Mouse (Mus musculus): ENCODE measurements around the gene Prpf19. TPM values are rescaled to one million over a fixed set of nuclear protein-coding genes. Genes with fewer than 3 reads are reported as not detected.

The Prpf19 gene
- polyA plus RNA-seq, 2 experiments = 15.7 to 108 TPM

- peaks cover 4 to 17% of the 10 kb centered on the region in 2 experiments; a peak in 2 of 4 replicates for H3K4me1 ChIP-seq (replicated peaks; ENCODE audit: control insufficient read depth in 2 of 2, insufficient read depth in 2 of 2, low read length in 1 of 2)
- 0% methylated on average over 20 of the region's 20 CpGs for WGBS (ENCODE audit: insufficient replicate concordance)
- peaks cover 8% of the 10 kb centered on the region for H3K36me3 ChIP-seq (replicated peaks; ENCODE audit: control insufficient read depth, insufficient read depth, low read depth)
- H3K9ac ChIP-seq (replicated peaks) = peak overlapping the region; percentile 83
- H3K27me3 ChIP-seq (ENCODE audit: control insufficient read depth, insufficient read depth, low read length) = no peaks in the 10 kb centered on the region
- peak overlapping the region; percentile 75 to 79 for H3K4me3 ChIP-seq (ENCODE audit: insufficient read depth in 1 of 2, low read depth in 2 of 2, low read length in 2 of 2)
- H3K27ac ChIP-seq = no peak overlapping the region
- H3K4me2 ChIP-seq (ENCODE audit: low read depth) = peak overlapping the region; percentile 85
- H3K9me3 ChIP-seq (ENCODE audit: control insufficient read depth, low read length) = no peaks in the 10 kb centered on the region
- ATAC-seq (ENCODE audit: insufficient read depth) (peak; percentile 19; the same call in 1 of the 2 replicates), DNase-seq (ENCODE audit: low read depth in 3 of 3, low spot score in 3 of 3) (no peak)
- no peak for TF ChIP-seq EP300 (IDR thresholded peaks at IDR 0.05; ENCODE audit: low read depth)
These were observed 53.4 kb downstream of the Prpf19 start for GRCm38 (mm10) chr19:10948416-10948815.

- Histone ChIP-seq H3K9ac (replicated peaks) (peak within 1 kb of the TSS; percentile 83), H3K9me3 (ENCODE audit: control insufficient read depth, low read length) (no peaks in the 10 kb centered on the region), H3K27ac (peak within 1 kb of the TSS; percentile 40), H3K4me1 (replicated peaks; ENCODE audit: control insufficient read depth in 2 of 2, insufficient read depth in 2 of 2, low read length in 1 of 2) (peaks cover 4 to 17% of the 10 kb centered on the region in 2 experiments; a peak in 2 of 4 replicates), H3K27me3 (ENCODE audit: control insufficient read depth, insufficient read depth, low read length) (no peaks in the 10 kb centered on the region), H3K4me2 (ENCODE audit: low read depth) (peak within 1 kb of the TSS; percentile 85), H3K4me3 (ENCODE audit: insufficient read depth in 1 of 2, low read depth in 2 of 2, low read length in 2 of 2) (peak within 1 kb of the TSS; percentile 75 to 79), H3K36me3 (replicated peaks; ENCODE audit: control insufficient read depth, insufficient read depth, low read depth) (peaks cover 8% of the 10 kb centered on the region)
- DNase-seq (ENCODE audit: low read depth in 3 of 3, low spot score in 3 of 3) = peak; percentile 96 to 98 (median 98)
- TF ChIP-seq CTCF (IDR thresholded peaks at IDR 0.05; ENCODE audit: low read depth) (no peak), EP300 (IDR thresholded peaks at IDR 0.05; ENCODE audit: low read depth) (no peak)
- ATAC-seq (ENCODE audit: insufficient read depth) = peak; percentile 97
- under 1% methylated on average over 30 of the region's 30 CpGs for WGBS (ENCODE audit: insufficient replicate concordance)
These were observed 54.1 kb downstream of the Prpf19 start, which contains the start of gene Ccdc86 for GRCm38 (mm10) chr19:10949112-10949511. Gene Ccdc86 (minus strand): TSS chr19:10949266.

GRCm38 (mm10) chr19:10949558-10949957, 54.5 kb downstream of the Prpf19 start:
- H3K27ac ChIP-seq = peak overlapping the region; percentile 40
- ATAC-seq (ENCODE audit: insufficient read depth) (peak; percentile 9; the same call in 1 of the 2 replicates), DNase-seq (ENCODE audit: low read depth in 3 of 3, low spot score in 3 of 3) (no peak)
- H3K4me2 ChIP-seq (ENCODE audit: low read depth) = peak overlapping the region; percentile 85
- H3K9me3 ChIP-seq (ENCODE audit: control insufficient read depth, low read length) = no peaks in the 10 kb centered on the region
- H3K9ac ChIP-seq (replicated peaks) = peak overlapping the region; percentile 55
- peaks cover 4 to 17% of the 10 kb centered on the region in 2 experiments; a peak in 2 of 4 replicates for H3K4me1 ChIP-seq (replicated peaks; ENCODE audit: control insufficient read depth in 2 of 2, insufficient read depth in 2 of 2, low read length in 1 of 2)
- no peak for TF ChIP-seq CTCF (IDR thresholded peaks at IDR 0.05; ENCODE audit: low read depth)
- TF ChIP-seq EP300 (IDR thresholded peaks at IDR 0.05; ENCODE audit: low read depth) = no peak
- H3K36me3 ChIP-seq (replicated peaks; ENCODE audit: control insufficient read depth, insufficient read depth, low read depth) = peaks cover 6% of the 10 kb centered on the region
- H3K4me3 ChIP-seq (ENCODE audit: insufficient read depth in 1 of 2, low read depth in 2 of 2, low read length in 2 of 2) = peak overlapping the region; percentile 45 to 75
- 18% methylated on average over 9 of the region's 9 CpGs for WGBS (ENCODE audit: insufficient replicate concordance)
- H3K27me3 ChIP-seq (ENCODE audit: control insufficient read depth, insufficient read depth, low read length) = no peaks in the 10 kb centered on the region

- Histone ChIP-seq H3K4me1 (replicated peaks; ENCODE audit: control insufficient read depth in 2 of 2, insufficient read depth in 2 of 2, low read length in 1 of 2) (peaks cover 4 to 8% of the 10 kb centered on the region in 2 experiments; a peak in 2 of 4 replicates), H3K9ac (replicated peaks) (no peak overlapping the region), H3K4me2 (ENCODE audit: low read depth) (no peak overlapping the region), H3K36me3 (replicated peaks; ENCODE audit: control insufficient read depth, insufficient read depth, low read depth) (no peaks in the 10 kb centered on the region), H3K4me3 (ENCODE audit: insufficient read depth in 1 of 2, low read depth in 2 of 2, low read length in 2 of 2) (no peak overlapping the region), H3K27me3 (ENCODE audit: control insufficient read depth, insufficient read depth, low read length) (no peaks in the 10 kb centered on the region), H3K9me3 (ENCODE audit: control insufficient read depth, low read length) (no peaks in the 10 kb centered on the region), H3K27ac (no peak overlapping the region)
- WGBS (ENCODE audit: insufficient replicate concordance) = 63% methylated on average over 11 of the region's 11 CpGs
- DNase-seq (ENCODE audit: low read depth in 3 of 3, low spot score in 3 of 3) = no peak
- ATAC-seq (ENCODE audit: insufficient read depth) = no peak
- no peak for TF ChIP-seq EP300 (IDR thresholded peaks at IDR 0.05; ENCODE audit: low read depth)
- no peak for TF ChIP-seq CTCF (IDR thresholded peaks at IDR 0.05; ENCODE audit: low read depth)
These were observed 57.2 kb downstream of the Prpf19 start for GRCm38 (mm10) chr19:10952021-10952939.

Other genes with a start within 250 kb of the Prpf19 start
- 0.02 TPM in 1 of 2 replicates, not detected in the other for gene Pga5, start 217.2 kb upstream of the Prpf19 start, polyA plus RNA-seq (2012; rRNA removed)
- not detected in 2 replicates for gene Pga5, start 217.2 kb upstream of the Prpf19 start, polyA plus RNA-seq (2014; fragmentation: Nextera tagmentation; extraction: Ambion mirVana)
- gene Vps37c, start 206.5 kb upstream of the Prpf19 start, polyA plus RNA-seq (2012; rRNA removed) = 6.0 and 6.3 TPM in 2 replicates
- gene Vps37c, start 206.5 kb upstream of the Prpf19 start, polyA plus RNA-seq (2014; fragmentation: Nextera tagmentation; extraction: Ambion mirVana) = 9.3 and 10.4 TPM in 2 replicates
- gene Cd5, start 156.2 kb upstream of the Prpf19 start, polyA plus RNA-seq (2012; rRNA removed) = 0.02 and 0.13 TPM in 2 replicates
- gene Cd5, start 156.2 kb upstream of the Prpf19 start, polyA plus RNA-seq (2014; fragmentation: Nextera tagmentation; extraction: Ambion mirVana) = 0.04 TPM in 1 of 2 replicates, not detected in the other
- gene Cd6, start 65.2 kb upstream of the Prpf19 start, polyA plus RNA-seq (2012; rRNA removed) = not detected in 2 replicates
- 0.05 TPM in 1 of 2 replicates, not detected in the other for gene Cd6, start 65.2 kb upstream of the Prpf19 start, polyA plus RNA-seq (2014; fragmentation: Nextera tagmentation; extraction: Ambion mirVana)
- 3.7 and 3.8 TPM in 2 replicates for gene Slc15a3, start 55.5 kb upstream of the Prpf19 start, polyA plus RNA-seq (2012; rRNA removed)
- 0.90 and 1.4 TPM in 2 replicates for gene Slc15a3, start 55.5 kb upstream of the Prpf19 start, polyA plus RNA-seq (2014; fragmentation: Nextera tagmentation; extraction: Ambion mirVana)
- 2.5 and 2.8 TPM in 2 replicates for gene Tmem132a, start 25.3 kb upstream of the Prpf19 start, polyA plus RNA-seq (2012; rRNA removed)
- 1.6 and 2.2 TPM in 2 replicates for gene Tmem132a, start 25.3 kb upstream of the Prpf19 start, polyA plus RNA-seq (2014; fragmentation: Nextera tagmentation; extraction: Ambion mirVana)
- gene Tmem109, start 13.2 kb upstream of the Prpf19 start, polyA plus RNA-seq (2012; rRNA removed) = 10.9 and 11.1 TPM in 2 replicates
- gene Tmem109, start 13.2 kb upstream of the Prpf19 start, polyA plus RNA-seq (2014; fragmentation: Nextera tagmentation; extraction: Ambion mirVana) = 16.1 and 16.5 TPM in 2 replicates
- not detected in 2 replicates for gene Zp1, start 25.4 kb downstream of the Prpf19 start, polyA plus RNA-seq (2012; rRNA removed)
- gene Zp1, start 25.4 kb downstream of the Prpf19 start, polyA plus RNA-seq (2014; fragmentation: Nextera tagmentation; extraction: Ambion mirVana) = not detected in 2 replicates
- gene Ptgdr2, start 41.9 kb downstream of the Prpf19 start, polyA plus RNA-seq (2012; rRNA removed) = 0.02 and 0.04 TPM in 2 replicates
- 0.05 and 0.09 TPM in 2 replicates for gene Ptgdr2, start 41.9 kb downstream of the Prpf19 start, polyA plus RNA-seq (2014; fragmentation: Nextera tagmentation; extraction: Ambion mirVana)
- 3.3 and 4.9 TPM in 2 replicates for gene Ccdc86, start 54.0 kb downstream of the Prpf19 start, polyA plus RNA-seq (2012; rRNA removed)
- 9.9 and 10.6 TPM in 2 replicates for gene Ccdc86, start 54.0 kb downstream of the Prpf19 start, polyA plus RNA-seq (2014; fragmentation: Nextera tagmentation; extraction: Ambion mirVana)
- not detected in 2 replicates for gene Ms4a10, start 79.4 kb downstream of the Prpf19 start, polyA plus RNA-seq (2012; rRNA removed)
- 0.23 TPM in 1 of 2 replicates, not detected in the other for gene Ms4a10, start 79.4 kb downstream of the Prpf19 start, polyA plus RNA-seq (2014; fragmentation: Nextera tagmentation; extraction: Ambion mirVana)
- gene Ms4a15, start 98.0 kb downstream of the Prpf19 start, polyA plus RNA-seq (2012; rRNA removed) = not detected in 2 replicates
- gene Ms4a15, start 98.0 kb downstream of the Prpf19 start, polyA plus RNA-seq (2014; fragmentation: Nextera tagmentation; extraction: Ambion mirVana) = not detected in 2 replicates
- gene Ms4a18, start 122.8 kb downstream of the Prpf19 start, polyA plus RNA-seq (2012; rRNA removed) = 0.02 TPM in 1 of 2 replicates, not detected in the other
- not detected in 2 replicates for gene Ms4a18, start 122.8 kb downstream of the Prpf19 start, polyA plus RNA-seq (2014; fragmentation: Nextera tagmentation; extraction: Ambion mirVana)
- 0.08 and 0.25 TPM in 2 replicates for gene Ms4a8a, start 185.9 kb downstream of the Prpf19 start, polyA plus RNA-seq (2012; rRNA removed)
- 0.11 TPM in 1 of 2 replicates, not detected in the other for gene Ms4a8a, start 185.9 kb downstream of the Prpf19 start, polyA plus RNA-seq (2014; fragmentation: Nextera tagmentation; extraction: Ambion mirVana)
- not detected in 2 replicates for gene 1700017D01Rik, start 235.6 kb downstream of the Prpf19 start, polyA plus RNA-seq (2012; rRNA removed)
- not detected in 2 replicates for gene 1700017D01Rik, start 235.6 kb downstream of the Prpf19 start, polyA plus RNA-seq (2014; fragmentation: Nextera tagmentation; extraction: Ambion mirVana)

All from liver, embryonic 14.5 days (tissue).